Mouse (Mus musculus) heart, postnatal 0 days (tissue): ENCODE measurements around the gene Fchsd2. TPM values are rescaled to one million over a fixed set of nuclear protein-coding genes. Genes with fewer than 3 reads are reported as not detected.
A peak's percentile ranks its signal among the peaks of the same experiment; 100 is the strongest.

Experiments used
- ATAC-seq: fragments of 200-750 bp; cut with Nextera tagmentation; 2 replicates; pipeline ENCODE4 v1.8.0; 2017; ENCODE audit warnings: low read depth, moderate number of reproducible peaks, moderate library complexity; ENCODE audit not compliant: insufficient read depth
- DNase-seq: peaks from one replicate; pipeline ENCODE4 v3.0.0-alpha.2; 2016; ENCODE audit warnings: low spot score
- H3K27ac ChIP-seq: fragments of 300-500 bp; sonication (generic); 2 replicates; pipeline ENCODE4 v1.5.1; 2014; ENCODE audit warnings: low read depth, mild to moderate bottlenecking
- H3K27me3 ChIP-seq: fragments of 300-500 bp; sonication (generic); 2 replicates; pipeline ENCODE4 v1.6.1; 2014; ENCODE audit warnings: low read length, mixed read lengths; ENCODE audit not compliant: control insufficient read depth, insufficient read depth
- H3K36me3 ChIP-seq: fragments of 300-500 bp; sonication (generic); replicated peaks from 2 replicates; pipeline ENCODE4 v1.6.1; 2014; ENCODE audit warnings: low read length, mixed read lengths; ENCODE audit not compliant: control insufficient read depth, insufficient read depth
- H3K4me1 ChIP-seq: fragments of 300-500 bp; sonication (generic); 2 replicates; pipeline ENCODE4 v1.6.1; 2014; ENCODE audit warnings: antibody characterized with exemption; ENCODE audit not compliant: control insufficient read depth, insufficient read depth
- H3K4me2 ChIP-seq: fragments of 300-500 bp; sonication (generic); 2 replicates; pipeline ENCODE4 v1.6.1; 2014; ENCODE audit warnings: low read depth, mild to moderate bottlenecking, low read length, moderate library complexity
- H3K4me3 ChIP-seq: fragments of 300-500 bp; sonication (generic); 2 replicates; pipeline ENCODE4 v1.5.1; 2014; ENCODE audit warnings: low read depth, low read length
- H3K9ac ChIP-seq: fragments of 300-500 bp; sonication (generic); replicated peaks from 2 replicates; pipeline ENCODE4 v1.6.1; 2014; ENCODE audit warnings: low read depth, low read length, mixed read lengths
- H3K9me3 ChIP-seq: fragments of 300-500 bp; sonication (generic); replicated peaks from 2 replicates; pipeline ENCODE4 v1.6.1; 2016; ENCODE audit warnings: low read length; ENCODE audit not compliant: control insufficient read depth
- CTCF ChIP-seq: IDR thresholded peaks from 2 replicates; pipeline ENCODE4 v1.5.1; 2016; ENCODE audit warnings: antibody characterized with exemption, control low read depth, low read depth
- EP300 ChIP-seq: IDR thresholded peaks from 2 replicates; pipeline ENCODE4 v1.6.1; 2016; ENCODE audit warnings: antibody characterized with exemption, low read depth
- WGBS: fragments of 180-500 bp; shearing (Covaris S2); extraction: QIAGEN DNeasy Blood & Tissue Kit; methylation state at CpG from one replicate; pipeline ENCODE4 v1.1.7; 2014; 5-methylcytosine and 5-hydroxymethylcytosine counted together
- polyA plus RNA-seq: library from polyadenylated mRNA; unstranded; fragments of >200 nt; fragmentation: Nextera tagmentation; extraction: Ambion mirVana; gene quantifications from 2 replicates; pipeline ENCODE4 v1.2.1, GENCODE M21; 2015
- total RNA-seq: library from RNA; depleted of rRNA; stranded (reverse); fragments of >200 nt; gene quantifications from 2 replicates; pipeline ENCODE4 v1.2.3, GENCODE M21; 2014; ENCODE audit warnings: low replicate concordance; rRNA removed

The Fchsd2 gene
- total RNA-seq (15.6 and 19.3 TPM in 2 replicates), polyA plus RNA-seq (8.7 and 9.7 TPM in 2 replicates)

- no peak within 1 kb of the TSS for H3K4me2 ChIP-seq
- H3K27ac ChIP-seq, result peak within 1 kb of the TSS; percentile 12; the same call in 1 of the 2 replicates
- 63% methylated on average over 7 of the region's 7 CpGs for WGBS
- ATAC-seq, result no peak
- no peak within 1 kb of the TSS for H3K9ac ChIP-seq
- H3K4me3 ChIP-seq, result no peak within 1 kb of the TSS
- DNase-seq, result no peak
- no peaks in the 10 kb centered on the region for H3K36me3 ChIP-seq
- TF ChIP-seq CTCF (no peak), EP300 (no peak)
- no peaks in the 10 kb centered on the region for H3K9me3 ChIP-seq
- H3K27me3 ChIP-seq, result no peaks in the 10 kb centered on the region
- H3K4me1 ChIP-seq, result peaks cover 34% of the 10 kb centered on the region
These were observed at the start of gene Fchsd2 for GRCm38 (mm10) chr7:101092618-101093017. Gene Fchsd2, plus strand, starts transcription at chr7:101092863.

- H3K4me2 ChIP-seq, result no peak overlapping the region
- H3K9me3 ChIP-seq, result no peaks in the 10 kb centered on the region
- 61% methylated on average over 8 of the region's 8 CpGs for WGBS
- DNase-seq, result no peak
- H3K36me3 ChIP-seq, result no peaks in the 10 kb centered on the region
- peaks cover 22% of the 10 kb centered on the region; the same call in 1 of the 2 replicates for H3K4me1 ChIP-seq
- TF ChIP-seq CTCF, result no peak
- no peak for TF ChIP-seq EP300
- no peak for ATAC-seq
- H3K4me3 ChIP-seq, result no peak overlapping the region
- no peak overlapping the region for H3K9ac ChIP-seq
- no peaks in the 10 kb centered on the region for H3K27me3 ChIP-seq
- no peak overlapping the region for H3K27ac ChIP-seq
These were observed 48.7 kb upstream of the Fchsd2 start for GRCm38 (mm10) chr7:101043846-101044541.

GRCm38 (mm10) chr7:101048247-101048646 lies 44.4 kb upstream of the Fchsd2 start:
- no peak overlapping the region for H3K27ac ChIP-seq
- WGBS, result 81% methylated on average over 5 of the region's 5 CpGs
- TF ChIP-seq CTCF (no peak), EP300 (no peak)
- no peak for DNase-seq
- ATAC-seq, result no peak
- H3K4me2 ChIP-seq, result no peak overlapping the region
- H3K9me3 ChIP-seq, result no peaks in the 10 kb centered on the region
- H3K4me1 ChIP-seq, result peaks cover 12% of the 10 kb centered on the region
- H3K27me3 ChIP-seq, result no peaks in the 10 kb centered on the region
- no peaks in the 10 kb centered on the region for H3K36me3 ChIP-seq
- H3K4me3 ChIP-seq, result no peak overlapping the region
- no peak overlapping the region for H3K9ac ChIP-seq

- DNase-seq (peak; percentile 44), ATAC-seq (peak; percentile 62)
- Histone ChIP-seq H3K9ac (no peak overlapping the region), H3K27ac (peak overlapping the region; percentile 48), H3K36me3 (no peaks in the 10 kb centered on the region), H3K4me3 (no peak overlapping the region), H3K9me3 (no peaks in the 10 kb centered on the region), H3K4me2 (no peak overlapping the region), H3K4me1 (peaks cover 12% of the 10 kb centered on the region), H3K27me3 (no peaks in the 10 kb centered on the region)
- 39% methylated on average over 7 of the region's 7 CpGs for WGBS
- no peak for TF ChIP-seq CTCF
- TF ChIP-seq EP300, result no peak
These were observed 43.2 kb upstream of the Fchsd2 start for GRCm38 (mm10) chr7:101049326-101050087.

GRCm38 (mm10) chr7:101050724-101051550 lies 41.7 kb upstream of the Fchsd2 start:
- Histone ChIP-seq H3K27ac (peak overlapping the region; percentile 78), H3K4me3 (no peak overlapping the region), H3K9ac (no peak overlapping the region), H3K4me2 (no peak overlapping the region), H3K9me3 (no peaks in the 10 kb centered on the region), H3K27me3 (no peaks in the 10 kb centered on the region), H3K36me3 (no peaks in the 10 kb centered on the region), H3K4me1 (peaks cover 12% of the 10 kb centered on the region)
- ATAC-seq, result peak; percentile 43
- 62% methylated on average over 13 of the region's 13 CpGs for WGBS
- TF ChIP-seq EP300, result no peak
- DNase-seq, result no peak
